Mouse (Mus musculus): ENCODE measurements around the gene Dctn1.

Gene Dctn1

GRCm38 (mm10) chr6:83136291-83136880 is 29.3 kb upstream of the Dctn1 start:
- peak; percentile 72 for DNase-seq (ENCODE audit: extremely low read depth, insufficient read length, low spot score)

DNA sequence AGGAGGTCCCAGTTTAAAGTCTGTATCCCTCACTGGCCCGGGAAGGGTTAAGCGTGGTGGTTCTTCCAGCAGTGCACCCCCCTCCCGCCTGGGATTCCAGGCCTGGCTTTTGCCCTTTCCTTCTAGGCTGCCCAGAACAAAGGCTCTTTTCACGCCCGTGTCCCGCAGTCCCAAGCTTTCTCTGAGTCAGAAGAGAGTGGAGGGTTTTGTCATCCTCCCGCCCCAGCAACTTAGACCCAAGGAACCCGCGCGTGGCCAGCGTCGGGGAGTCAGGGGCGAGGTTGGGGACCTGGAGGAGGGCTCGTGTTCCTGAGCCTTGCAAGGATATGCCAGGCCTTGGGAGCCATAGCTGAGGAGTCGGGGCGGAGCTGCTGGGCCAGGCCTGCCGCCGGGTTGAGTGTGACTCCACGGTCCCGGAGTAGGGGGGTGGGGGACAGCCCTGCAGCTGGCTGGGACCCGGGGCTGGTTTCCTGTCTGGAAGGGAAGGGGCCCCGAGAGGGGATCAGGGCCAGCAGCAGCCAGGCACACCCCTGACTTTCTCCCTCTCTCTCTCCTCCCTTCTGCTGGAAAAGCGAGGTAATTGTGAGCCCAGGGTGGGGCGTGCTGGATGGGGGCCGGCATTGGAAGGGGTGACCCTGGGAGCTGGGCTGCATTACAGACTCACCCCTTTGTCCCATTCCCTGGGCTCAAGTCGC is 28.7 kb upstream of the Dctn1 start:
- peak; percentile 85 for DNase-seq (ENCODE audit: extremely low read depth, insufficient read length, low spot score)

DNA sequence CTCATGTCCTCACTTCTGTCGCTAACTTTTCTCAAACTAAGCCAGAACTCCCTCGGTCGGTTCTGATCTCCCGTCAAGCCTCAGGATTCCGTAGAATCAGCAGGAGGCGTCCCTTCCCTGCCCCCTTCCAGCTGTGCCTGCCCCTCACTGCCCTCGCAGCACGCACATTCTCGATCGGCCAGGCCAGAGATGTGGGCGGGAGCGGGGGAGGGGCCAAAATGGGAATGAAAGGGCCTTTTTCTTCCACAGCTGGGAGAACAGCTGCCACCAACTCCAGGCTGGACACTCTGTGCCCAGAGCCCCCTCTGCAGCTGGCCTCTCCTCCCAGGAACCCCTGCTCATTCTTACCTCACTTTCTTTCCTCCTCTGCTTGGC is 28.2 kb upstream of the Dctn1 start:
- DNase-seq (ENCODE audit: extremely low read depth, insufficient read length, low spot score), result peak; percentile 83

DNA sequence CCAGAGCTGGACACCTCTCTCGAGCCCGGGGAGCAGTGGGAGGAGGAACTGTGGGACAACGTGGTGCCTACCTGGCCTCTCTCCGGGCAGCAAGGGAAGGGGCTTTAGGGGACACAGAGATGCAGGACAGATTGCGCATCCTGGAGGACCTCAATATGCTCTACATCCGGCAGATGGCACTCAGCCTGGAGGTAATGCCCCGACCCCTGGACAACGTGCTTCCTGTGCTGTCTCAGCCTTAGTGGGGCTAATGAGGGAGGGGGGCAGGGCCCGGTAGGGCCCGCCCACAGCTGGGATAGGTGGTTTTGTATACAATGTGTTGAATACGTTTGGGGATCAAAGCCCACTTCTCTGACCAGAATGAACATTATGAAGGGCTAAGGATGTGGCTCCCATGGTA is 27.7 kb upstream of the Dctn1 start:
- DNase-seq (ENCODE audit: extremely low read depth, insufficient read length, low spot score), result no peak

GRCm38 (mm10) chr6:83140044-83140443 is 25.7 kb upstream of the Dctn1 start:
- DNase-seq (ENCODE audit: extremely low read depth, insufficient read length, low spot score), result no peak

DNA sequence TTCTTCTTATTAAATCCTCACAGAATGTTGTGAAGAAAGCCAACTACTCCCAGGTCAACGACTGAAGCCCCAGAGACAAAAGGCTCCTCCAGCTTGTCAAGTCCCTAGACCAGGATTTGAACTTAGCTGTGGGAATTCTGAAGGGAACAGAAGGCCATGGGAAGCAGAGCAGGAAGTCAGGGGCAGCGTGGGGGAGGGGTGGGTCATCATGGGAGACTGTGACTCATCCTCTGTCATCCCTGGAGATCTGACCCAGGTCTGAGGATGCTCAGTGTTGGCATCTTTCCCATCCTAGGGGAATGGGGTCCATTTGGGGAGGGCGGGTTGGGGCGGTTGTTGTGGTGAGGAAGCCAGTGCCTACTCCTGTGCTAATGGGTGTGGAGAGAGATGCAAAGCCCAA is 24.1 kb upstream of the Dctn1 start:
- no peak for DNase-seq (ENCODE audit: extremely low read depth, insufficient read length, low spot score)

DNA sequence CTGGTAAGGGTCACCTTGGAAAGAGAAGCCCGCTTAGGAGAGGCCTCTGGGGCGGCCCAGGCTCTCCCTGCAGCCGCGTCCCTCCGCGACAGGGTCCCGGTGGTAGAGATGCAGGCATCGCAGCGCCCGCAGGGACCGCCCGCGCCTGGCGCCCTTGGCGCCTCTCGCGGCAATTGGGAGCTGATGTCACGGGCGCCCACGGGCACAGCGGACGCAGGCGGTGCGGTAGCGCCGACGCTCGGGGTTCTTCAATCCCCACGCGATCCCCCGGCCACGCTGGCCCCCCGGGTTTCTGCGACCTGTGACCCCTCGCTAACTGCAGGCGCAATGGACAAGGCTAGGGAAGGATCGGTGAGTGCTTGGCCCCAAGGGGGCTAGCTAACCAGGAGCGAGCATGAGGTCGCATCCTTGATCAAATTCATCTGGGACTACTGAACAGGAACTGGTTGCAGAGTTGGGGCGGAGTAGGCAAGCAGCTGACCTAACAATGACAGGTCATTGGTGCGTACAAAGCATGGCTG is 23.4 kb upstream of the Dctn1 start:
- DNase-seq (ENCODE audit: extremely low read depth, insufficient read length, low spot score), result no peak

DNA sequence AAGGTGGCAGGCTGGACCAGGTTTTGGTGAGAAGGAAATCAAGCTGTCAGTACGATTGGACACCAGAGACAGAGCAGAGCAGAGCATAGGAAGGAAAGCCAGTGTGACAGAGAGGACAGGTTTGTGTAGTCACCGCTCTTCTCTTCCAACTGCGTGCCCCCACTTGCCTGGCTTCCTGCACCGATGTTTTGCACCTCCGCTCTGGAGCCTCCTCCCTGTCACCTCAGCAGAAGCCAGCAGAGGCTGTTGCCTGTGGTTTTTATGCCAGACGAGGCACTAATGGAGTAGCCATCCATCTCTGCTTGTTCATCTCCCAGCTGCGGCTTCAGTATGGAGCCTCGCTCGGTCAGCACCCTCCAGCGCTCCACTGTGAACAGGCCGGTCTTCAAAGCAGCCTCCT is 22.8 kb upstream of the Dctn1 start:
- no peak for DNase-seq (ENCODE audit: extremely low read depth, insufficient read length, low spot score)

DNA sequence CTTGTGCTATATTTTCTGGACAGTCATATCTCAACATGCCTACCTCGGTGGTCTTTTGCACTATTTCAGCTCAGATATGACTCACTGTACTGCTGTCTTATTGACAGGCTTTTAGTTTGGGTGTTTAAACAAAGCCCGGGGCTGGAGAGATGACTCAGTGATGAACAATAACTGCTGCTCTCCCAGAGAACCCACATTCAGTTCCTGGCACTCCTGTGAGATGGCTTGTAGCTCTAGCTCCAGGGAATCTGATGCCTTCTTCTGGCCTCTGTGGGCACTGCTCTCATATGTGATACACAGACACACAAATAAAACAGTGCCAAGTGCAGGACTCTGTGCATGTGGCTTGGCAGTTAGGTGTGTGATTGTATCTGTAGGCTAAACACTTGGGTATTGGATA is 20.5 kb upstream of the Dctn1 start:
- peak; percentile 50 for DNase-seq (ENCODE audit: extremely low read depth, insufficient read length, low spot score)

- DNase-seq (ENCODE audit: extremely low read depth, insufficient read length, low spot score), result no peak
These were observed 19.9 kb upstream of the Dctn1 start for GRCm38 (mm10) chr6:83145805-83146204.

DNA sequence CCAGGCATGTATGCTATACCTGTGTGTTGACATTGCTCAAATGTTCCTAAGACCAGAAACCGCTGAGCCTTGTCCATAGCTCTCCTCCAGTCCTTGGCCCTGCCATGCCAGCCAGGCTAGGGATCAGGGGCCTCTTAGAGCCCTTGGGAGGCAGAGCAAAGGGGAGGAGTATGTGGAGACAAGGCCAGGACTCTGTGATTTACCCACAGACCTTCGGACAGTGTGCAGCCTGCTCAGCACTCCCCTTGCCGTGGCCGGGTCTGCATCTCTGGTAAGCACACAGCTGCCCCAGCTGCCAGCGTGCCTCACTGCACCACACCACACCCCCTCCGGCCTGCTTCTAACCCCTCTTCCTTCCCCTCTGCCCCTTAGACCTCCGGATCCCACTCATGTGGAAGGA is 18.4 kb upstream of the Dctn1 start:
- no peak for DNase-seq (ENCODE audit: extremely low read depth, insufficient read length, low spot score)

DNA sequence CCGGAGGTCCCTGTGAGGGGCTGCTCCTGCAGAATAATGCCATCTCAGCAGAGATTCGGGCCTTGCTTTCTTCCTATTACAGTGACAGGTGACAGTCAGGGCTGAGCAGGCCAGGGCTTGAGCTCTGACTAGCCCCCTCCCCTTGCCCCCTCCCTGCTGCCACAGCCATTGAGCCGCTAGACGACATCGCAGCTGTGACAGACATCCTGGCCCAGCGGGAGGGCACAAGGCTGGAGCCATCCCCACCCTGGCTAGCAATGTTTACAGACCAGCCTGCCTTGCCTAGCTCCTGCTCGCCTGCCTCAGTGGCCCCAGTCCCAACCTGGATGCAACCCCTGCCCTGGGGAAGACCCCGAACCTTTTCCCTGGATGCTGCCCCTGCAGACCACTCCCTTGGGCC is 14.0 kb upstream of the Dctn1 start:
- DNase-seq (ENCODE audit: extremely low read depth, insufficient read length, low spot score), result no peak

- DNase-seq (ENCODE audit: extremely low read depth, insufficient read length, low spot score), result no peak
These were observed 12.7 kb upstream of the Dctn1 start for GRCm38 (mm10) chr6:83153038-83153437.

GRCm38 (mm10) chr6:83153485-83153884 is 12.2 kb upstream of the Dctn1 start:
- no peak for DNase-seq (ENCODE audit: extremely low read depth, insufficient read length, low spot score)

- peak; percentile 46 for DNase-seq (ENCODE audit: extremely low read depth, insufficient read length, low spot score)
These were observed 10.0 kb upstream of the Dctn1 start for GRCm38 (mm10) chr6:83155552-83156238.

DNA sequence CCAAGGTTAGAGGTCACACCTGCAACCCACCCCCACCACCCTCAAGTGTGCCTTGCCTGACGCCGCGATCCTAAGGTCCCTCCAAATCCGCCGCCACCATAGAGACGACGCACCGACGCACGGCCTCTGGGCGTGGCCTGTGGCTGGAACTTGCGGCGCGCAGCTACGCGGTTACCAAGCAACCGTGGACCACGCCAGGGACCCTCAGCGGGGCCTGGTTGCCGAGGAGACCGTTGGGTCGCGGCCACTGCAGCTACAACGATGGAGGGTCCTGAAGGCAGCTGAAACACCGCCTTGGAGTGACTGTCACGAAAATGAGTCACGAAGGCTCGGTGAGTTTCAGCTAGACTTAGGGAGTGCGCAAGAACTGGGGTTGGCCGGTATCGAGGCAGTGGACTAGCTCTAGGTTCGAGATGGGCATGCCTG is 9.4 kb upstream of the Dctn1 start, which contains the start of the genes Wdr54 and 1700003E16Rik:
Wdr54 (minus strand) TSS at position 139 of the 426 bp plus-strand sequence.
1700003E16Rik (plus strand) TSS at position 146 of the 426 bp plus-strand sequence.
- peak; percentile 84 for DNase-seq (ENCODE audit: extremely low read depth, insufficient read length, low spot score)

DNA sequence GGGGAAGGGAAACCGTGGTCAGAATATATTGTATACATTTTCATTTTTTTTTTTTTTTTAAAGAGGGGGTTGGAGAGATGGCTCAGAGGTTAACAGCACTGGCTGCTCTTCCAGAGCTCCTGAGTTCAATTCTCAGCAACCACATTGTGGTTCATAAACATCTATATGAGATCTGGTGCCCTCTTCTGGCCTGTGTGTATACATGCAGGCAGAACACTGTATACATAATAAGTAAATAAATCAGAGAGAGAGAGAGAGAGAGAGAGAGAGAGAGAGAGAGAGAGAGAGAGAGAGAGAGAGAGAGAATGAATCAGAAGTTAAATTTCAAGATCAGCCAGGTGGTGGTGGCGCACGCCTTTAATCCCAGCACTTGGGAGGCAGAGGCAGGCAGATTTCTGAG is 6.3 kb upstream of the Dctn1 start:
- DNase-seq (ENCODE audit: extremely low read depth, insufficient read length, low spot score), result peak; percentile 56

DNA sequence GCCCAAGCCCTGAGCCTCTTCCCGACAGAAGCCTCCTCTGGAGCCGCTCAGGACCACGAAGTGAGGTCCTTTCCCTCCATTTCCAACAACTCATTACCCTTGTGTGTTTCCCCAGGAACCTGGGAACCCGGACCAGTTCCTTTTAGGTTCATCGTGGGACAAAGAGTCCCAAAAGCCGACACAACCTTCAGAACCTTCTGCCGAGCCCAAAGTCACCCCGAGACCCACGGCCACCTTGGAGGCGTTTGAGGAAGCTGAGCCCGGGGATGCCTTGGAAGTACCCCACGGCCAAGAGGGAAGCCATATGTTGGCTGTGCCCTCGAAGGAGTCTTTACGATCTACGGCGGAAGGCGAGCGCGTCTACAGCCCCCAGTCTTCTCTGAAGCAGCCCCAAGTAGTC is 4.3 kb upstream of the Dctn1 start:
- no peak for DNase-seq (ENCODE audit: extremely low read depth, insufficient read length, low spot score)

GRCm38 (mm10) chr6:83161921-83162641 is 3.6 kb upstream of the Dctn1 start:
- DNase-seq (ENCODE audit: extremely low read depth, insufficient read length, low spot score), result no peak

- no peak for DNase-seq (ENCODE audit: extremely low read depth, insufficient read length, low spot score)
These were observed 3.0 kb upstream of the Dctn1 start for GRCm38 (mm10) chr6:83162701-83163100.

DNA sequence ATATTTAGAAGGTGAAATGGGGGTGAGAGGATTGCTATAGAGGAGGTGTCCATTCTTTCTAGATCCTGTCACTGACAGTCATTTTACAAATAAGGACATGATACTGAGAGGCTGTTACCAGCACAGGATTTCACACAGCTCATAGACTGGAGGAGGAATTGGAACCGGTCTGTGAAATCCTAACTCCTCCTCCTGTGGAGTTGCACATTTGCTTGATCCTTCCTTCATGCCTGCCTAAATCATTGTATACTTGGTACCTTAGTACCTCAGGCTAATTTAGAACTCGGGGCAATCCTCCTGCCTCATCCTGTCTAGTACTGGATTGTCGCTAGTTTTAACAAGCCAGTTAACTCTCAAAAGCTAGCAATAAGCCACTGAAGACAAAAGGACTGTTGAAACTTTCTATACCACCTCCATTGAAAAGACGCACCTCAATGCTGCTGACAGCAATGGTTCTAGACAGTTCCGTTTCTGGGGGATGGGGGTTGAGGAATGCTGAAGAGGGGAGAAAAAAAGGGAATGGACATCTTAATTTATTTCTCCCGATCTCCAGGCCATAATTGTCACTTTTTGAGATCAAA is 604 bp upstream of the Dctn1 start:
- DNase-seq (ENCODE audit: extremely low read depth, insufficient read length, low spot score), result no peak
